Mouse (Mus musculus) cerebellum, adult 18-20 months (tissue): ENCODE data around the gene Gm21976.

Experiments used
- DNase-seq, 2 experiments: peaks; one replicate each; pipeline ENCODE4 v3.0.0; 2021

The Gm21976 gene

GRCm38 (mm10) chr13:98354871-98355558, 75.3 kb downstream of the Gm21976 start:
- peak in 1 of 2 experiments; percentile 17 for DNase-seq

GRCm38 (mm10) chr13:98355559-98356111, 75.9 kb downstream of the Gm21976 start:
- DNase-seq: peak in 1 of 2 experiments; percentile 14

GRCm38 (mm10) chr13:98356176-98356972, 76.7 kb downstream of the Gm21976 start:
- DNase-seq: no peak
